Mouse (Mus musculus): ENCODE measurements at regions not wholly inside any gene's neighbourhood (a gene's known extent, or its start where the extent isn't known, plus 50 kb on each side); places are given as distances from the start of the nearest gene placed in this dataset.

DNA sequence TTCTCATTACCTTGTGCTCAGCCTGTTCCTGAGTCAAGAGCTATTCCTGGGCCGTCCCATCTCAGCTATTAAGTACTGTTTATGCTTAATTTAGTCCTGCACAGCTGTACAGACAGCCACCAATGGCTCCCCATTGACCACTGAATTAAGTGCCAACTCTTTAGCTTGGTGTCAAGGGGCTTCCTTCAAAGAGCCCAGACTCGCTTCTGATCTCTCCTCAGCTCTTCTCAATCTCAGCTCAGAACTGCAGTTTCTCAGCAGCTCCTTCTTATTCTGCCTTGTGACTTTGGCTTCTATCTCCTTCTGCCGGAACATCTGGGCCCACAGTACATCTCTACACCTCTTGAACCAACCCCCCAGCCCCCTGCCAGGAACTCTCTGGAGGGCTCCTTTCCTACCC, 290.0 kb upstream of the Gm10131 start:
- TF ChIP-seq ZC3H11A (IDR thresholded peaks at IDR 0.05; ENCODE audit: borderline replicate concordance, low read depth, low read length): no peak
- no peak for TF ChIP-seq CHD2 (IDR thresholded peaks at IDR 0.05; ENCODE audit: low read depth, low read length)

All from ES-E14 (cell line).